In the genomic region with DNA sequence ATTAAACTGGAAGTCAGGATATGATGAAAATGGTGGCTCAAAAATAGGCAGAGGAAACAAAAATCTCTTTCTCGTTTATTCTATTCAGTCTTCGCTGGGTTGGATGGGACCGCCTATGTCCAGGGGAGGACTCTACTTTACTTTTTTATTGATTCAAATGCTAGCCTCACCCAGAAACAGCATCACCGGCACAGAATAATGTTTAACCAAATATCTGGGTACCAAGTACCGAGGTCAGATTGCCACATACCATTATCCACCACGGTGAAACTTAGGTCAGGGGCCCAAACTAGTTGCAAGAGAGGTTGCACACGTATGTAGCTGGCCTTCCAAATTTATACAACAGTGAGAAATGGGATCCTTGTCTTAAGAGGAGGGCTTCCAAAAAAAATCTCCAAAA, we compare ENCODE assay signal across 25 mouse cellular contexts. TPM values are rescaled to one million over a fixed set of nuclear protein-coding genes. Genes with fewer than 3 reads are reported as not detected.
DNase-seq lines count a peak whose midpoint lies in the region; ATAC-seq and TF ChIP-seq lines count a peak whose summit lies in the region.
"Had no signal": no experiment of that assay in that cellular context is flagged by ENCODE, and none has a peak within 500 bp of the region (broad histone marks: within the 10 kb centered on the region; RNA-seq: fewer than 3 reads in every experiment).

No protein-coding gene starts in this region.

- no peak overlapping the region for H3K4me3 ChIP-seq in heart, embryonic 15.5 days
- H3K4me3 ChIP-seq in lung, postnatal 0 days (ENCODE audit: low read depth, low read length): no peak overlapping the region
- H3K4me3 ChIP-seq in olfactory bulb, adult 2 months (ENCODE audit: insufficient read depth, low read depth, low read length): no peak overlapping the region
- H3K4me3 ChIP-seq: embryonic facial prominence, embryonic 13.5 days; erythroblast, embryonic 14.5 days; forebrain, embryonic 13.5 days; hindbrain, embryonic 13.5 days; limb, embryonic 13.5 days; midbrain, embryonic 10.5 days; myocyte; neural tube, embryonic 13.5 days had no signal

- TF ChIP-seq CTCF in lung, postnatal 0 days (IDR thresholded peaks at IDR 0.05): no peak
- TF ChIP-seq CTCF in olfactory bulb, adult 2 months (IDR thresholded peaks at IDR 0.05; ENCODE audit: insufficient read depth, low read depth, low read length): no peak

- TF ChIP-seq EP300 in lung, postnatal 0 days (IDR thresholded peaks at IDR 0.05): no peak

- no peak for DNase-seq in heart, postnatal 4 days
- DNase-seq in kidney, postnatal 14 days: peak; percentile 12
- DNase-seq in kidney, adult 11 months: no peak
- DNase-seq in lung, postnatal 0 days (ENCODE audit: low spot score): no peak
- DNase-seq in lung, postnatal 4 days: no peak
- DNase-seq: adrenal gland, adult 8-10 months; B cell, adult 2 months; cerebellum, postnatal 36 days; embryo, embryonic 11 days; gastrocnemius, postnatal 36 days; layer of hippocampus, adult 9-11 months had no signal

- H3K9ac ChIP-seq in heart, embryonic 15.5 days: no peak overlapping the region
- H3K9ac ChIP-seq in lung, postnatal 0 days (replicated peaks; ENCODE audit: low read depth): no peak overlapping the region
- H3K9ac ChIP-seq: embryonic facial prominence, embryonic 13.5 days; forebrain, embryonic 13.5 days; hindbrain, embryonic 13.5 days; limb, embryonic 13.5 days; neural tube, embryonic 13.5 days had no signal

- no peak overlapping the region for H3K4me2 ChIP-seq in heart, embryonic 15.5 days
- H3K4me2 ChIP-seq in lung, postnatal 0 days (replicated peaks; ENCODE audit: low read depth, low read length): no peak overlapping the region
- H3K4me2 ChIP-seq: embryonic facial prominence, embryonic 13.5 days; forebrain, embryonic 13.5 days; heart, embryonic 11.5 days; hindbrain, embryonic 13.5 days; limb, embryonic 13.5 days; neural tube, embryonic 13.5 days had no signal

- H3K27ac ChIP-seq in heart, embryonic 15.5 days: 0 out of 2 replicates have a peak overlapping the region, but pooled peaks have one; percentile 70
- peak overlapping the region; percentile 14; the same call in 1 of the 2 replicates for H3K27ac ChIP-seq in lung, postnatal 0 days (ENCODE audit: low read length)
- peak overlapping the region; percentile 28; the same call in 1 of the 2 replicates for H3K27ac ChIP-seq in olfactory bulb, adult 2 months (ENCODE audit: insufficient read depth, low read depth, low read length)
- H3K27ac ChIP-seq: embryonic facial prominence, embryonic 13.5 days; forebrain, embryonic 13.5 days; hindbrain, embryonic 13.5 days; limb, embryonic 13.5 days; macrophage; midbrain, embryonic 10.5 days; neural tube, embryonic 13.5 days had no signal

- H3K36me3 ChIP-seq in heart, embryonic 15.5 days: no peaks in the 10 kb centered on the region
- H3K36me3 ChIP-seq in lung, postnatal 0 days (ENCODE audit: insufficient read depth, low read length): no peaks in the 10 kb centered on the region
- H3K36me3 ChIP-seq: embryonic facial prominence, embryonic 13.5 days; hindbrain, embryonic 13.5 days; limb, embryonic 13.5 days; midbrain, embryonic 10.5 days; neural tube, embryonic 13.5 days had no signal

- ATAC-seq in heart, embryonic 15.5 days (replicated peaks; ENCODE audit: insufficient number of reproducible peaks, insufficient read depth, low FRiP score, low read depth): no peak
- 0 out of 2 replicates have a peak, but pooled peaks have one; percentile 3 for ATAC-seq in lung, postnatal 0 days
- no peak for ATAC-seq in megakaryocyte-erythroid progenitor cell, adult 5-6 weeks (replicated peaks; ENCODE audit: low FRiP score, low TSS enrichment, poor library complexity, severe bottlenecking)
- ATAC-seq: forebrain, embryonic 13.5 days; midbrain, embryonic 16.5 days had no signal

- TF ChIP-seq POLR2A in olfactory bulb, adult 2 months (IDR thresholded peaks at IDR 0.05; ENCODE audit: insufficient read depth, low read depth, low read length): no peak

- H3K27me3 ChIP-seq in heart, embryonic 15.5 days: no peaks in the 10 kb centered on the region
- H3K27me3 ChIP-seq in lung, postnatal 0 days (replicated peaks; ENCODE audit: insufficient read depth, low read length): no peaks in the 10 kb centered on the region
- H3K27me3 ChIP-seq: embryonic facial prominence, embryonic 13.5 days; forebrain, embryonic 13.5 days; hindbrain, embryonic 13.5 days; limb, embryonic 13.5 days; neural tube, embryonic 13.5 days had no signal

- 84% methylated on average over 7 of the region's 7 CpGs for WGBS in heart, embryonic 15.5 days
- 63% methylated on average over 7 of the region's 7 CpGs for WGBS in lung, postnatal 0 days
- WGBS in olfactory bulb, adult 2 months: 87% methylated on average over 7 of the region's 7 CpGs

- no peaks in the 10 kb centered on the region for H3K9me3 ChIP-seq in heart, embryonic 15.5 days (replicated peaks)
- H3K9me3 ChIP-seq in lung, postnatal 0 days (ENCODE audit: low read length): no peaks in the 10 kb centered on the region
- H3K9me3 ChIP-seq: embryonic facial prominence, embryonic 13.5 days; forebrain, embryonic 13.5 days; hindbrain, embryonic 13.5 days; limb, embryonic 13.5 days; midbrain, embryonic 10.5 days had no signal

- no peaks in the 10 kb centered on the region for H3K4me1 ChIP-seq in heart, embryonic 15.5 days (replicated peaks)
- H3K4me1 ChIP-seq in lung, postnatal 0 days (ENCODE audit: insufficient read depth, low read depth, low read length): no peaks in the 10 kb centered on the region; the same call in 1 of the 2 replicates
- H3K4me1 ChIP-seq in olfactory bulb, adult 2 months (ENCODE audit: control insufficient read depth, insufficient read depth, low read length): peaks cover 7% of the 10 kb centered on the region
- H3K4me1 ChIP-seq: forebrain, embryonic 13.5 days; hindbrain, embryonic 13.5 days; midbrain, embryonic 10.5 days; neural tube, embryonic 13.5 days had no signal

RNA-seq across cellular contexts. Expression of a gene that starts 47.4 kb away (rescaled TPM):
- 11.4 and 11.7 TPM in 2 replicates for polyA plus RNA-seq in heart, embryonic 15.5 days (2015; fragmentation: Nextera tagmentation; extraction: Ambion mirVana)
- 10 to 100 TPM; 29.9 to 33.8 TPM for total RNA-seq in heart, postnatal 4 days (2021)
- 16.6 and 18.0 TPM in 2 replicates for polyA plus RNA-seq in lung, postnatal 0 days (2015; fragmentation: Nextera tagmentation; extraction: Ambion mirVana)
- polyA plus RNA-seq in olfactory bulb, adult 2 months (2012; ENCODE audit: insufficient read depth, insufficient read length, low replicate concordance, missing spikeins): 135 TPM in 1 of 2 replicates, not detected in the other
- total RNA-seq in megakaryocyte-erythroid progenitor cell, adult 5-6 weeks (2014; fragmentation: Nextera tagmentation): 12.2 and 13.6 TPM in 2 replicates
- 10.7 and 36.0 TPM in 2 replicates for total RNA-seq in megakaryocyte-erythroid progenitor cell, adult 5-6 weeks (2017)

Comparison
In these comparisons a context has a peak if more than half of its experiments do, and no peak if none do; other contexts are left out.
1. H3K27ac ChIP-seq: peak in every context shown above with its lines; median percentile 70 in heart, embryonic 15.5 days; 28 in olfactory bulb, adult 2 months; 14 in lung, postnatal 0 days.